Mouse (Mus musculus) liver, postnatal 0 days (tissue): Measurements from ENCODE around the gene Stk32c. TPM values are rescaled to one million over a fixed set of nuclear protein-coding genes. Genes with fewer than 3 reads are reported as not detected.
A peak's percentile ranks its signal among the peaks of the same experiment; 100 is the strongest.

Experiments
- ATAC-seq: fragments of 200-750 bp; cut with Nextera tagmentation; 2 replicates; pipeline ENCODE4 v1.8.0; 2017; ENCODE audit warnings: mild to moderate bottlenecking, moderate library complexity
- DNase-seq: peaks from one replicate; pipeline ENCODE4 v3.0.0-alpha.2; 2016
- H3K27ac ChIP-seq: fragments of 300-500 bp; sonication (generic); 2 replicates; pipeline ENCODE4 v1.5.1; 2014; ENCODE audit warnings: antibody characterized with exemption, moderate library complexity, mild to moderate bottlenecking, low read depth
- H3K27me3 ChIP-seq: fragments of 300-500 bp; sonication (generic); 2 replicates; pipeline ENCODE4 v1.6.1; 2014; ENCODE audit warnings: low read length, control low read depth, mixed read lengths; ENCODE audit not compliant: insufficient read depth
- H3K36me3 ChIP-seq: fragments of 300-500 bp; sonication (generic); replicated peaks from 2 replicates; pipeline ENCODE4 v1.6.1; 2014; ENCODE audit warnings: mild to moderate bottlenecking, control low read depth, low read length, moderate library complexity, mixed read lengths; ENCODE audit not compliant: insufficient read depth
- H3K4me1 ChIP-seq: fragments of 300-500 bp; sonication (generic); 2 replicates; pipeline ENCODE4 v1.6.1; 2014; ENCODE audit warnings: antibody characterized with exemption, mild to moderate bottlenecking, control low read depth; ENCODE audit not compliant: insufficient read depth
- H3K4me2 ChIP-seq: fragments of 300-500 bp; sonication (generic); 2 replicates; pipeline ENCODE4 v1.6.1; 2014; ENCODE audit warnings: low read depth, mild to moderate bottlenecking, low read length, moderate library complexity, mixed read lengths
- H3K4me3 ChIP-seq: fragments of 300-500 bp; sonication (generic); 2 replicates; pipeline ENCODE4 v1.5.1; 2014; ENCODE audit warnings: low read depth, low read length
- H3K9ac ChIP-seq: fragments of 300-500 bp; sonication (generic); replicated peaks from 2 replicates; pipeline ENCODE4 v1.6.1; 2014; ENCODE audit warnings: mild to moderate bottlenecking, moderate library complexity
- H3K9me3 ChIP-seq: fragments of 300-500 bp; sonication (generic); 2 replicates; pipeline ENCODE4 v1.6.1; 2016; ENCODE audit warnings: mild to moderate bottlenecking, control low read depth, low read length, mixed read lengths
- CTCF ChIP-seq: sonication (generic); IDR thresholded peaks from 2 replicates; pipeline ENCODE4 v1.5.1; 2016; ENCODE audit warnings: antibody characterized with exemption, low read depth
- EP300 ChIP-seq: IDR thresholded peaks from 2 replicates; pipeline ENCODE4 v1.6.1; 2016; ENCODE audit warnings: antibody characterized with exemption, low read depth, mild to moderate bottlenecking
- WGBS: fragments of 180-500 bp; shearing (Covaris S2); extraction: QIAGEN DNeasy Blood & Tissue Kit; methylation state at CpG from one replicate; pipeline ENCODE4 v1.1.7; 2014; ENCODE audit not compliant: insufficient replicate concordance; 5-methylcytosine and 5-hydroxymethylcytosine counted together
- polyA plus RNA-seq: library from polyadenylated mRNA; unstranded; fragments of >200 nt; fragmentation: Nextera tagmentation; extraction: Ambion mirVana; gene quantifications from 2 replicates; pipeline ENCODE4 v1.2.1, GENCODE M21; 2015

Stk32c gene
- polyA plus RNA-seq, 1 experiment from 2014 or later: not detected

DNA sequence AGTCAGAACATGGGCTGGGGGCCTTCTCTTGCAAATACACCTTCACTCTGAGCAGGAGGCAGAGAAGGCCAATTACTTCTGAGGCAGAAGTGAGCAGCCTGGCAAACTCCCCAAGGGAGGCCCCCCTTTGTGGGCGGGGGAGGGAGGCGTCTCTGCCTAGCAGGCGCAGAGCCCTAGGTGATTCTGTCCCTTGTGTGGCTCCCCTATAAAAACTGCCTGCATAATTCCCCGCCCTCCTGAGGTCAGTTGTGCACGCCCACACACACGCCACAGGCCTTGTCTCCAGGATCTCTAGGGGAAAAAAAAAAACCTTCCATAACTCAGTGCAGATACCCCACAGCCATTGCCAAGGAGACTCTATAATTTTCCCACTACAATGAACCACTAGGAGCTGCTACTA, 82.7 kb downstream of the Stk32c start:
- H3K4me2 ChIP-seq: no peak overlapping the region
- H3K9me3 ChIP-seq: no peaks in the 10 kb centered on the region
- H3K27me3 ChIP-seq: no peaks in the 10 kb centered on the region
- H3K27ac ChIP-seq: no peak overlapping the region
- no peak overlapping the region for H3K4me3 ChIP-seq
- H3K4me1 ChIP-seq: no peaks in the 10 kb centered on the region
- H3K9ac ChIP-seq: no peak overlapping the region
- TF ChIP-seq EP300 (no peak), CTCF (no peak)
- DNase-seq: no peak
- no peak for ATAC-seq
- H3K36me3 ChIP-seq: no peaks in the 10 kb centered on the region
- 40% methylated on average over 6 of the region's 6 CpGs for WGBS

DNA sequence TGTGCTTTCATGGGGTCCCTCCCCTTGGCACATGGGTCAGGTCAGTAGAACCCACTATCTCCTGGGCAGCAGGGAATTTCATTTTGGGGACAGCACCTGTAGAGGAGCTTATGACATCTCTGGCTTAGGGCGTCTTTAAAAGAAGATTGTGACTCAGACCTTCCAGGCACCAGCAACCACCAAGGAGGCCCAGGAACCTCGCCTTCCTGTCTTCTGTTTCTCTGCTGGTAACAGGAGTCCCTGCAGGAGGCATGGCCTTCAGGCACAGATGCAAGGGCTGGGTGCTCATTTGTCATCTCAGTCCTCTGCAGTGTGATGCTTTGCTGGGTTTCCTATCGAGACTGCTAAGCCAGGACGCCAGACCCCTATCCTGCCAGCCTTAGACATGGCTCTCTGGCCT, 84.1 kb downstream of the Stk32c start:
- Histone ChIP-seq H3K4me2 (no peak overlapping the region), H3K9me3 (no peaks in the 10 kb centered on the region), H3K36me3 (no peaks in the 10 kb centered on the region), H3K27ac (no peak overlapping the region), H3K27me3 (no peaks in the 10 kb centered on the region), H3K9ac (no peak overlapping the region), H3K4me3 (no peak overlapping the region), H3K4me1 (no peaks in the 10 kb centered on the region)
- DNase-seq: no peak
- ATAC-seq: no peak
- 63% methylated on average over 4 of the region's 4 CpGs for WGBS
- TF ChIP-seq EP300 (no peak), CTCF (no peak)

DNA sequence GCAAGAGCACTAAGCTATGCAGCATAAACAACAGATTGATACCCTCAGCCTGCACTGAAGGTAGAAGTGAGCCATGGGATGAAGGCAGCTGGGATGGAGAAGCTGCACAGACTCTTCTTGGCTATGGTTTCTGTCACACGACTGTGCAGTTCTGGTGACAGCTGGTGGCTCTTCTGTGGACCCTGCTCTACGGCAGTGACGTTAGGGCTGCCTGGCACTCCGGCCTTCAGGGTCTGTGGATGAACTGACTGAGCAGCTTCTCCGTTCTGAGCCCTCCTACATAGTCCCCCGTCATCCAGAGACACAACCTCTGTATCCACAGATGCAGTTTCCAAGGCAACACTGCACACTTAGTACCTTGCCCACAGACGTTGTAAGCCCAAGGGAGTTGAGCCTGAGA, 86.6 kb downstream of the Stk32c start:
- H3K4me3 ChIP-seq: no peak overlapping the region
- no peak overlapping the region for H3K9ac ChIP-seq
- no peaks in the 10 kb centered on the region for H3K4me1 ChIP-seq
- ATAC-seq: no peak
- WGBS: 77% methylated on average over 7 of the region's 7 CpGs
- H3K9me3 ChIP-seq: no peaks in the 10 kb centered on the region
- H3K4me2 ChIP-seq: no peak overlapping the region
- TF ChIP-seq EP300 (no peak), CTCF (no peak)
- no peaks in the 10 kb centered on the region for H3K36me3 ChIP-seq
- DNase-seq: no peak
- no peaks in the 10 kb centered on the region for H3K27me3 ChIP-seq
- no peak overlapping the region for H3K27ac ChIP-seq

DNA sequence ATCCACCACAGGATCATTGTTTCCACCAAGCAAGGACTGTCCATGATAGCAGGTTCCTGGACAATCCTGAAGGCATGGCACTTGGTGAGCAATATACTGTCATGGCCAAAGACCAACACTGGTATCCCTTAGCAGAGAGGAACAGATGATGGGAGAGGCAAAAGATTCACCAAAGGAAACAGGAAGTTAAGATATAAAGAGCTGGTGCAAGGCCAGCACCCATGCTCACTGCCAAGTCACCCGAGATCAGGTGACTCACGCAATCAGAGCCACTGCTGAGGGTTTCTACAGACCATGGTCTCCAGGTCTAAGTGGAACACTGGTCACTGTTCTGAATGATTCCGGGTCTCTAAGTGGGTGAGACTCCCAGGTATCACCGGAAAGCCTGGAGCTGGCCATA, 87.2 kb downstream of the Stk32c start:
- no peak overlapping the region for H3K4me2 ChIP-seq
- no peaks in the 10 kb centered on the region for H3K27me3 ChIP-seq
- WGBS: 59% methylated on average over 4 of the region's 4 CpGs
- TF ChIP-seq CTCF (no peak), EP300 (no peak)
- ATAC-seq (no peak), DNase-seq (no peak)
- H3K36me3 ChIP-seq: no peaks in the 10 kb centered on the region
- no peak overlapping the region for H3K9ac ChIP-seq
- no peaks in the 10 kb centered on the region for H3K9me3 ChIP-seq
- H3K4me1 ChIP-seq: no peaks in the 10 kb centered on the region
- H3K4me3 ChIP-seq: no peak overlapping the region
- H3K27ac ChIP-seq: no peak overlapping the region

DNA sequence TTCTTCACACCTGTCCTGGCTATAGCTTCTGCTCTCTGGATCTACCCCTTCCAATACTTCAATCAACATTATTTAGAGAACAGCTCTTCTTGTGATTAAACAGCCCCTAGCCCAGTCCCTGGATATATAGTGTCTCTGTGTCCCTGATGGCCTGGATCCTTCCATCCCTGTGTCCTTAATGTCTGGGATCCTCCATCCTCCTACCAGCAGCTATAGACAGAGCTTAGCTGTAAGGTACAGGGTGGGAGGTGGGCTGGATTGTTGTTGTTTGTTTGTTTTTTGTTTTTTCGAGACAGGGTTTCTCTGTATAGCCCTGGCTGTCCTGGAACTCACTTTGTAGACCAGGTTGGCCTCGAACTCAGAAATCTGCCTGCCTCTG, 93.3 kb downstream of the Stk32c start:
- no peak overlapping the region for H3K4me3 ChIP-seq
- TF ChIP-seq EP300 (no peak), CTCF (no peak)

DNA sequence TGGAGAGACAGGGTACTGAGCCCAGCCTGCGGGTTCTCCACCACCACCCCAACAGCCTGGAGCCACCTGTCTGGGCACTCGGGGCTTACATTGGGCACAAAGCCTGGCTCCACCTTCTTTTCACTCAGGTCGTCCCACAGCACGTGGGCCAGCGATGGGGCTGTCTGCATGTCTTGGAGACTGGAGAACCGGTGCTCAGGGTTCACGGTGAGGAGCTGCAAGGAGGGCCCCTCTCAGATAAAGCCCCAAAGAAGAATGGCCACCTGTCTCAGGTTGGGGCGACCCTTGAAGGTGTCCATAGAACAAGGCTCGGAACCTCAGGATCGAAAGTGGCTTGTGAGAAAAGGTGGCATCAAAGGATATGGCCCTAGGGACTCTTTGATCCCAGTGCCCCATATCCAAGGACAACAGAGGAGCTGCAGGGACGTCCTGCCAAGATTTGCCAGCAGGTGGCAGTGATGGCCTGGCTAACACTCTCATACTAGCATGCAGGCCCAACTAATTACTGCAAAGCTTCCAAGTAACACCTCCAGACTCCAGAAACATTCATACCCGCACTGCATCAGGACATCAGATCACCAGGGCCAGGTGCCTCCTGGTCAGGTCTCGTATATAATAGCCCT, 93.8 kb downstream of the Stk32c start:
- DNase-seq: peak; percentile 77
- Histone ChIP-seq H3K9me3 (no peaks in the 10 kb centered on the region), H3K27ac (no peak overlapping the region), H3K4me2 (no peak overlapping the region), H3K4me3 (no peak overlapping the region), H3K4me1 (no peaks in the 10 kb centered on the region), H3K27me3 (no peaks in the 10 kb centered on the region), H3K36me3 (no peaks in the 10 kb centered on the region), H3K9ac (no peak overlapping the region)
- 44% methylated on average over 13 of the region's 13 CpGs for WGBS
- TF ChIP-seq EP300 (no peak), CTCF (peak; percentile 84)
- no peak for ATAC-seq

More for the DNA sequence above, 93.3 kb downstream of the Stk32c start:
- 44% methylated on average over 2 of the region's 2 CpGs for WGBS
- Histone ChIP-seq H3K4me2 (no peak overlapping the region), H3K36me3 (no peaks in the 10 kb centered on the region), H3K27ac (no peak overlapping the region), H3K4me1 (no peaks in the 10 kb centered on the region), H3K27me3 (no peaks in the 10 kb centered on the region), H3K9ac (no peak overlapping the region), H3K9me3 (no peaks in the 10 kb centered on the region)
- ATAC-seq: no peak
- no peak for DNase-seq
